Mouse (Mus musculus) ES-E14 (cell line): Measurements from ENCODE around the gene Acta2.

Source experiments
- CHD2 ChIP-seq: IDR thresholded peaks from 2 replicates; pipeline ENCODE4 v1.6.1; 2014; ENCODE audit warnings: mild to moderate bottlenecking, low read depth, low read length, inconsistent platforms
- MAFK ChIP-seq: IDR thresholded peaks from 2 replicates; pipeline ENCODE4 v1.6.1; 2014; ENCODE audit warnings: mild to moderate bottlenecking, low read depth, low read length, inconsistent platforms; ENCODE audit not compliant: insufficient read depth
- ZNF384 ChIP-seq: IDR thresholded peaks from 2 replicates; pipeline ENCODE4 v1.6.1; 2012; ENCODE audit warnings: low read depth, low read length, inconsistent platforms

- TF ChIP-seq CHD2: no peak
- no peak for TF ChIP-seq ZNF384
- no peak for TF ChIP-seq MAFK
Observed at GRCm38 (mm10) chr19:34198066-34198465, 57.3 kb downstream of the Acta2 start.
